Mouse (Mus musculus) MEL (cell line): Measurements from ENCODE around the gene Jchain.

Experiments used
- CTCF ChIP-seq, 3 experiments: IDR thresholded peaks in 2 of 3; conservative IDR thresholded peaks in 1 of 3; 2 replicates each; pipeline ENCODE4 v1.5.1; 2011 to 2012; ENCODE audit warnings: low read length in 3 of 3, low read depth in 2 of 3, mild to moderate bottlenecking in 2 of 3, improper control_type of control experiment in 1 of 3, inconsistent platforms in 1 of 3, mixed read lengths in 1 of 3, moderate library complexity in 1 of 3; ENCODE audit not compliant: control insufficient read depth in 1 of 3, insufficient read depth in 1 of 3, poor library complexity in 1 of 3, severe bottlenecking in 1 of 3
- E2F4 ChIP-seq: IDR thresholded peaks from 2 replicates; pipeline ENCODE4 v1.6.1; 2011; ENCODE audit warnings: low read depth, low read length, improper control_type of control experiment, borderline replicate concordance
- EP300 ChIP-seq, 2 experiments: IDR thresholded peaks; 2 replicates each; pipeline ENCODE4 v1.6.1; 2011; ENCODE audit warnings: improper control_type of control experiment in 2 of 2, low read length in 2 of 2, low read depth in 1 of 2, mild to moderate bottlenecking in 1 of 2
- GATA1 ChIP-seq: IDR thresholded peaks from 2 replicates; pipeline ENCODE4 v1.6.1; 2011; ENCODE audit warnings: low read depth, low read length, improper control_type of control experiment
- JUND ChIP-seq: IDR thresholded peaks from 2 replicates; pipeline ENCODE4 v1.6.1; 2011; ENCODE audit warnings: low read depth, mild to moderate bottlenecking, improper control_type of control experiment, low read length
- MAX ChIP-seq: IDR thresholded peaks from 2 replicates; pipeline ENCODE4 v1.6.1; 2011; ENCODE audit warnings: low read length, improper control_type of control experiment
- MEF2A ChIP-seq: IDR thresholded peaks from 2 replicates; pipeline ENCODE4 v1.6.1; 2014; ENCODE audit warnings: low read depth, mild to moderate bottlenecking, inconsistent platforms, low read length, improper control_type of control experiment; ENCODE audit not compliant: poor library complexity, insufficient replicate concordance, severe bottlenecking; ENCODE audit errors: extremely low read depth
- NRF1 ChIP-seq: IDR thresholded peaks from 2 replicates; pipeline ENCODE4 v1.6.1; 2014; ENCODE audit warnings: low read depth, mild to moderate bottlenecking, inconsistent platforms, low read length, improper control_type of control experiment, moderate library complexity; ENCODE audit not compliant: poor library complexity, insufficient read depth, severe bottlenecking
- POLR2A ChIP-seq, 2 experiments: IDR thresholded peaks; 2 replicates each; pipeline ENCODE4 v1.6.1; 2011 to 2012; ENCODE audit warnings: low read length in 2 of 2, mild to moderate bottlenecking in 2 of 2, control low read depth in 1 of 2, improper control_type of control experiment in 1 of 2, low read depth in 1 of 2, moderate library complexity in 1 of 2; ENCODE audit not compliant: control insufficient read depth in 1 of 2, insufficient read depth in 1 of 2, poor library complexity in 1 of 2
- SIN3A ChIP-seq: IDR thresholded peaks from 2 replicates; pipeline ENCODE4 v1.6.1; 2012; ENCODE audit warnings: low read length, improper control_type of control experiment, inconsistent platforms
- ZC3H11A ChIP-seq: IDR thresholded peaks from 2 replicates; pipeline ENCODE4 v1.6.1; 2012; ENCODE audit warnings: low read depth, mild to moderate bottlenecking, inconsistent platforms, low read length, improper control_type of control experiment

DNA sequence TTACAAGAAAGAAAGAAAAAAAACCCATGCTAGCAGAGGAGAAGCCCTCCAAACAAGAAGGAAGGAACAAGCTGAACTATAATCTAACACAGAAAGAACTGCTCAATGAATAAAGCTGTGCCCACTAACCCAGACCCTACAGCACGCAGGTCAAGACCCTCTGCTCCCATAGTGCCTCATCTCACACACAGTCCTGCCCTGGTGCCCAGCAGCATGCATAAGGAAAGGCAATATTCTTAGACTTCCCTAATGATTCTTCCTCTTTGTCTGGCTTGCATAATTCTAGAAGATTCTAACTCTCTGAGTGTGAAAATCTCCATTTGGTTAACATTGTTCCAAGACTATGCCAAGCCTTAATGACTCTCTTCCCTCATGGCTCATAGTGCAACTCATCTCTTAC is 18.7 kb downstream of the Jchain start:
- TF ChIP-seq E2F4 (no peak), ZC3H11A (no peak), EP300 (IDR thresholded peaks at IDR 0.05; ENCODE audit: low read depth in 1 of 2, low read length in 2 of 2) (no peak), POLR2A (IDR thresholded peaks at IDR 0.05; ENCODE audit: control insufficient read depth in 1 of 2, insufficient read depth in 1 of 2, low read depth in 1 of 2, low read length in 2 of 2, poor library complexity in 1 of 2) (no peak), CTCF (IDR thresholded peaks at IDR 0.05 in 2 of 3, conservative IDR thresholded peaks at IDR 0.05 in 1 of 3; ENCODE audit: control insufficient read depth in 1 of 3, insufficient read depth in 1 of 3, low read depth in 2 of 3, low read length in 3 of 3, poor library complexity in 1 of 3, severe bottlenecking in 1 of 3) (no peak), JUND (no peak), SIN3A (no peak), NRF1 (no peak), GATA1 (no peak), MEF2A (no peak), MAX (no peak)
